Mouse (Mus musculus) heart, embryonic 16.5 days (tissue): ENCODE measurements around the gene Trdn. TPM values are rescaled to one million over a fixed set of nuclear protein-coding genes. Genes with fewer than 3 reads are reported as not detected.
A peak's percentile ranks its signal among the peaks of the same experiment; 100 is the strongest.

Experiments used
- ATAC-seq: fragments of 200-750 bp; cut with Nextera tagmentation; replicated peaks from 2 replicates; pipeline ENCODE4 v1.8.0; 2017; ENCODE audit warnings: moderate number of reproducible peaks; ENCODE audit not compliant: insufficient read depth, low FRiP score; ENCODE audit errors: extremely low read depth
- H3K27ac ChIP-seq: fragments of 300-500 bp; sonication (generic); 2 replicates; pipeline ENCODE4 v1.5.1; 2014; ENCODE audit warnings: mild to moderate bottlenecking, low read length, control low read depth, moderate library complexity
- H3K27me3 ChIP-seq: fragments of 300-500 bp; sonication (generic); 2 replicates; pipeline ENCODE4 v1.6.1; 2014; ENCODE audit warnings: low read length, mixed read lengths; ENCODE audit not compliant: control insufficient read depth, insufficient read depth
- H3K36me3 ChIP-seq: fragments of 300-500 bp; sonication (generic); 2 replicates; pipeline ENCODE4 v1.6.1; 2014; ENCODE audit not compliant: control insufficient read depth, insufficient read depth
- H3K4me1 ChIP-seq: fragments of 300-500 bp; sonication (generic); 2 replicates; pipeline ENCODE4 v1.6.1; 2014; ENCODE audit warnings: low read length, mixed read lengths; ENCODE audit not compliant: control insufficient read depth, insufficient read depth
- H3K4me2 ChIP-seq: fragments of 300-500 bp; sonication (generic); 2 replicates; pipeline ENCODE4 v1.6.1; 2014; ENCODE audit warnings: low read depth, mild to moderate bottlenecking, control low read depth, low read length
- H3K4me3 ChIP-seq: fragments of 300-500 bp; sonication (generic); 2 replicates; pipeline ENCODE4 v1.5.1; 2014; ENCODE audit warnings: mild to moderate bottlenecking, control low read depth, low read length
- H3K9ac ChIP-seq: fragments of 300-500 bp; sonication (generic); 2 replicates; pipeline ENCODE4 v1.6.1; 2014; ENCODE audit warnings: low read length, control low read depth
- H3K9me3 ChIP-seq: fragments of 300-500 bp; sonication (generic); replicated peaks from 2 replicates; pipeline ENCODE4 v1.6.1; 2016; ENCODE audit warnings: low read length; ENCODE audit not compliant: control insufficient read depth
- WGBS: fragments of 180-500 bp; shearing (Covaris S2); extraction: QIAGEN DNeasy Blood & Tissue Kit; methylation state at CpG from one replicate; pipeline ENCODE4 v1.1.7; 2014; 5-methylcytosine and 5-hydroxymethylcytosine counted together
- polyA plus RNA-seq: library from polyadenylated mRNA; unstranded; fragments of >200 nt; fragmentation: Nextera tagmentation; extraction: Ambion mirVana; gene quantifications from 2 replicates; pipeline ENCODE4 v1.2.1, GENCODE M21; 2015

Trdn gene
- 240 and 267 TPM in 2 replicates for polyA plus RNA-seq

GRCm38 (mm10) chr10:33080254-33080653 lies at the start of gene Trdn:
Gene Trdn (plus strand): TSS chr10:33080554.
- WGBS, result 76% methylated on average over 1 of the region's 1 CpGs
- H3K27me3 ChIP-seq, result no peaks in the 10 kb centered on the region
- no peak within 1 kb of the TSS for H3K27ac ChIP-seq
- H3K9ac ChIP-seq, result no peak within 1 kb of the TSS
- no peak within 1 kb of the TSS for H3K4me3 ChIP-seq
- ATAC-seq, result no peak
- peaks cover 6% of the 10 kb centered on the region; the same call in 1 of the 2 replicates for H3K4me1 ChIP-seq
- no peaks in the 10 kb centered on the region for H3K36me3 ChIP-seq
- H3K4me2 ChIP-seq, result no peak within 1 kb of the TSS
- H3K9me3 ChIP-seq, result no peaks in the 10 kb centered on the region

GRCm38 (mm10) chr10:33060771-33061170 lies 19.6 kb upstream of the Trdn start:
- no peak for ATAC-seq
- H3K9me3 ChIP-seq, result no peaks in the 10 kb centered on the region
- no peaks in the 10 kb centered on the region for H3K36me3 ChIP-seq

DNA sequence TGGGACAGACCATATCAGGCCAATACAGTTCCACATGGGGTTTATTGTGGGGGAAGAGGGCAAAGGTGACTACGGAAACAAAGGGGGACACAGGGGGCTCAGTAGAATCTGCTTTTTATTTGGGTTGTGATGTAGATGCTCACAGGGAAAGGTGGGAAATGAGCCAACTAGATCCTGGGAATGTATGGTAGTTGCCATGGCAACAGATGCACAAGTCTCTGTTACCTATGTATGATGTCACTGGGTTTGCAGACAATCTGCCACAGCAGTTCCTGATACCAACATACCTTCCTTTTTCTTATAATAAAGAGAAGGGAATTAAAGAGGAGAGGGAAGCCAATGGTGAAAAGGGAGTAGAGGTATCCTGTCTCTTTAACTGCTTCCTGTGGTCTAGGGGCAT lies 14.8 kb upstream of the Trdn start:
- no peaks in the 10 kb centered on the region for H3K4me1 ChIP-seq
- no peak overlapping the region for H3K4me3 ChIP-seq
- no peak overlapping the region for H3K4me2 ChIP-seq
- H3K9me3 ChIP-seq, result no peaks in the 10 kb centered on the region
- no peak overlapping the region for H3K27ac ChIP-seq
- ATAC-seq, result no peak
- no peak overlapping the region for H3K9ac ChIP-seq
- WGBS, result 93% methylated on average over 1 of the region's 1 CpGs
- H3K27me3 ChIP-seq, result no peaks in the 10 kb centered on the region
- H3K36me3 ChIP-seq, result no peaks in the 10 kb centered on the region

More at GRCm38 (mm10) chr10:33060771-33061170, 19.6 kb upstream of the Trdn start:
- Histone ChIP-seq H3K4me2 (no peak overlapping the region), H3K9ac (no peak overlapping the region), H3K27ac (no peak overlapping the region), H3K4me1 (no peaks in the 10 kb centered on the region), H3K27me3 (no peaks in the 10 kb centered on the region), H3K4me3 (no peak overlapping the region)
- WGBS, result 83% methylated on average over 1 of the region's 1 CpGs

- Histone ChIP-seq H3K9me3 (no peaks in the 10 kb centered on the region), H3K36me3 (no peaks in the 10 kb centered on the region), H3K27me3 (no peaks in the 10 kb centered on the region), H3K27ac (no peak overlapping the region), H3K4me1 (no peaks in the 10 kb centered on the region), H3K4me3 (no peak overlapping the region), H3K4me2 (no peak overlapping the region), H3K9ac (no peak overlapping the region)
- ATAC-seq, result no peak
- 51% methylated on average over 3 of the region's 3 CpGs for WGBS
Measured at GRCm38 (mm10) chr10:33073126-33073525, 7.2 kb upstream of the Trdn start.

DNA sequence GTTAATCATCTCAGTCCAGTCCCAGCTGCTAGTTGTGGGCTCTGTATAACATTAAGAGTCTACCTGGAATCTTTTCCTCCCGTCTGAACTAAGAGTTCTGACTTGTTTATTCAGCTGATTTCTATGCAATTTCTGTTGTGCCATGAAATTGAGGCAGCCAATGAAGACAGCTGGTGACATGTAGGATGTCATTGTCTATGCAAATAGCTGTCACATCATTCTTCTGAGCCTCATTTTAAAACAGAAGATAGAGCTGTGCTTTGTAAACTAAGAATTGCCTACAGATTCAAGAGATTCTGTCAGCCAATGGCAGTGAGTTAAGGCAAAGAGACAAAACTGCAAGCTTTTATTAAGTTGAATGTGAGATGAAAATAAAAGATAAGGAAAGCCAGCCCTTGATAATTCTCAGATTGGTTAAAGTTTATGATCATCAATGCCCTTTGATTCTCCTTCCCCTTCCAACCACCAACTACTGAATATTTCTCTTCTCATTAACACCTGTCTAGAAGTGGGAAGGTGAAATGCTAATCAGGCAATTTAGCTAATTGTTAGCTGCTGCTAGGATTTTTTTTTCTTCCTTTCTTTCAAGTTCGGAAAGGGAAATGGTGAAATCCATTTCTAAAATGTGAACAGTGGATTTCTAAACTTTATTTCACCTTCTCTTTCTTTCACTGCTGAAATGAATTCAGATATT lies 1.9 kb downstream of the Trdn start:
- H3K4me3 ChIP-seq, result no peak overlapping the region

GRCm38 (mm10) chr10:33082961-33083626 lies 2.7 kb downstream of the Trdn start:
- Histone ChIP-seq H3K27me3 (no peaks in the 10 kb centered on the region), H3K4me3 (peak overlapping the region; percentile 57), H3K27ac (peak overlapping the region; percentile 95), H3K9me3 (no peaks in the 10 kb centered on the region), H3K36me3 (no peaks in the 10 kb centered on the region), H3K9ac (peak overlapping the region; percentile 71), H3K4me1 (peaks cover 6% of the 10 kb centered on the region; the same call in 1 of the 2 replicates), H3K4me2 (peak overlapping the region; percentile 3)
- WGBS, result 28% methylated on average over 1 of the region's 1 CpGs
- ATAC-seq, result peak; percentile 83

More for the DNA sequence above, 1.9 kb downstream of the Trdn start:
- H3K4me1 ChIP-seq, result peaks cover 6% of the 10 kb centered on the region; the same call in 1 of the 2 replicates
- H3K27me3 ChIP-seq, result no peaks in the 10 kb centered on the region
- H3K36me3 ChIP-seq, result no peaks in the 10 kb centered on the region
- 59% methylated on average over 2 of the region's 2 CpGs for WGBS
- no peaks in the 10 kb centered on the region for H3K9me3 ChIP-seq
- H3K4me2 ChIP-seq, result peak overlapping the region; percentile 37; the same call in 1 of the 2 replicates
- no peak for ATAC-seq
- H3K27ac ChIP-seq, result peak overlapping the region; percentile 51
- no peak overlapping the region for H3K9ac ChIP-seq

GRCm38 (mm10) chr10:33083627-33084158 lies 3.3 kb downstream of the Trdn start:
- peak overlapping the region; percentile 71 for H3K9ac ChIP-seq
- WGBS, result 23% methylated on average over 5 of the region's 5 CpGs
- no peaks in the 10 kb centered on the region for H3K27me3 ChIP-seq
- H3K4me3 ChIP-seq, result peak overlapping the region; percentile 57
- peak overlapping the region; percentile 3 for H3K4me2 ChIP-seq
- H3K27ac ChIP-seq, result peak overlapping the region; percentile 95
- H3K9me3 ChIP-seq, result no peaks in the 10 kb centered on the region
- ATAC-seq, result peak; percentile 67
- H3K36me3 ChIP-seq, result no peaks in the 10 kb centered on the region
- H3K4me1 ChIP-seq, result peaks cover 6% of the 10 kb centered on the region; the same call in 1 of the 2 replicates

GRCm38 (mm10) chr10:33088403-33088802 lies 8.0 kb downstream of the Trdn start:
- peaks cover 13% of the 10 kb centered on the region for H3K4me1 ChIP-seq
- no peak overlapping the region for H3K4me3 ChIP-seq
- no peak overlapping the region for H3K9ac ChIP-seq
- no peaks in the 10 kb centered on the region for H3K9me3 ChIP-seq
- no peaks in the 10 kb centered on the region for H3K36me3 ChIP-seq
- no peak overlapping the region for H3K4me2 ChIP-seq
- no peak for ATAC-seq
- H3K27ac ChIP-seq, result no peak overlapping the region
- H3K27me3 ChIP-seq, result no peaks in the 10 kb centered on the region

GRCm38 (mm10) chr10:33092400-33092799 lies 12.0 kb downstream of the Trdn start:
- no peaks in the 10 kb centered on the region for H3K36me3 ChIP-seq
- WGBS, result 24% methylated on average over 1 of the region's 1 CpGs
- H3K27ac ChIP-seq, result no peak overlapping the region
- H3K27me3 ChIP-seq, result no peaks in the 10 kb centered on the region
- H3K4me1 ChIP-seq, result peaks cover 13% of the 10 kb centered on the region
- no peak overlapping the region for H3K4me2 ChIP-seq
- no peak overlapping the region for H3K4me3 ChIP-seq
- peak; percentile 85 for ATAC-seq
- H3K9ac ChIP-seq, result no peak overlapping the region
- H3K9me3 ChIP-seq, result no peaks in the 10 kb centered on the region
